Mouse (Mus musculus): ENCODE data around the gene Reep6. TPM values are rescaled to one million over a fixed set of nuclear protein-coding genes. Genes with fewer than 3 reads are reported as not detected.

Reep6 gene
- 16.0 and 45.2 TPM in 2 replicates for total RNA-seq (2021)
- long read RNA-seq, experiment 1, transcript Reep6-203 (5 exons, 2,127 nt): major isoform, 8 of 11 reads
- long read RNA-seq, experiment 1, partial matches to known transcripts: 1 of 11 reads
- long read RNA-seq, experiment 1, other reads (novel, unspliced or antisense): 0 of 11 reads
- long read RNA-seq, experiment 2, transcript Reep6-203 (5 exons, 2,127 nt): major isoform, 41 of 60 reads
- long read RNA-seq, experiment 2, partial matches to known transcripts: 12 of 60 reads
- long read RNA-seq, experiment 2, other reads (novel, unspliced or antisense): 2 of 60 reads

DNA sequence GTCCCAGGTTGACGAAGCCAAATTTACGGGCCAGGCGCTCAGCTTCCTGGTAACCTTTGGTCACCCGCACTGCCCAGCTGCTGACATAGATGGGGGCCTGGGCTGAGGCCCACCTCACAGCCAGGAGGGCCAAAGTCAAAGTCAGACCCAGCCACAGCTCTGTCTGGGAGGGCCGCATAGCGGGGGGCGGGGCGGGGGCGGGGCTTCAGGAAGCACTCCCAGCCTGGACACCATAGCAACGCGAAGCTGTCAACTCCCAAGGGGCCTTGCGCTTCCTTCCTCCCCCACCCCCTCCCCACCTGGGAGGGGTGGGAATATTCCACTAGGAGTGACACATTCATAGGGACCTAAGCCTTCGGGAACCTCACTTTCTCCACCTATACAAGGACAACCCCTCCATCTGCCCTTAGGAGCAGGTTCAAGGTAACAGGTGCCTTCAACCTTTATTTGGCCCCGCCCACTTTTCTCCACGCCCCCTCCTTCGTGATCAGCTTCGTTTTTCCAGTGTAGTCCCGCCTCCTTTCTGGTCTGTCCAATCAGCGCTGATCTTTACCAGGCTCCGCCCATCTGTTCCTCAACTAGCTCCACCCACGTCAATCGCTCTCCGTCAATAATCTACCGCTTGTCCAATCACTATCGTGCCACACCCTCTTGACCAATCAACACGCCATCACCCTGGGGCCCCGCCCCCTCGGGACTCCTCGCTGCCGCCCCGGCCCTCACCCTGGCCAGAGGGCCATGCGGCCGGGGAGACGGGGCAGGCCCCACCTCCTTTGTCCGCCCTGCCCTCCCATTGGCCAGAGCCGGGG is at the start of gene Reep6, which contains the start of gene Pcsk4:
Gene Reep6, plus strand, starts transcription at position 681 of the 809 bp plus-strand sequence.
Gene Pcsk4, minus strand, starts transcription at position 226 of the 809 bp plus-strand sequence.
- peak; percentile 99 for DNase-seq

DNA sequence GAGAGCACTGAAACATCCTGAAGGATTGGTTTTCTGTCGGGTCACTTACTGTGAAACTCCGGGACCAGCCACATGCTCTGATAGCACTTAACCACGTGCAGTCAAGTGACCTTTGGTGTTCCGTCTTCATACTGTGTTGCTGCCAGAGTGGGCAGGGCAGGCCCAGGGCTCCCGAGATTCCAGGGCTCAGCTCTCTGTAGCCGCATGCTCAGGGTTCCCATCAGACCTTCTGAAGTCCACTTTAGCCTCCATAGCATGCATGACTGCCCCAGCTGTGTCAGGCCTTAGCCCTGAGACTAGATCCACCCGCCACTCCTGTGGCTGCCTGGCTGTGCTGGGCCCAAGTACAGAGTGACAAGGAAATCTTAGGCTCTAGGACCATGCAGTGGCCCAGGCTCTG is 48.4 kb upstream of the Reep6 start:
- peak; percentile 83 for DNase-seq

DNA sequence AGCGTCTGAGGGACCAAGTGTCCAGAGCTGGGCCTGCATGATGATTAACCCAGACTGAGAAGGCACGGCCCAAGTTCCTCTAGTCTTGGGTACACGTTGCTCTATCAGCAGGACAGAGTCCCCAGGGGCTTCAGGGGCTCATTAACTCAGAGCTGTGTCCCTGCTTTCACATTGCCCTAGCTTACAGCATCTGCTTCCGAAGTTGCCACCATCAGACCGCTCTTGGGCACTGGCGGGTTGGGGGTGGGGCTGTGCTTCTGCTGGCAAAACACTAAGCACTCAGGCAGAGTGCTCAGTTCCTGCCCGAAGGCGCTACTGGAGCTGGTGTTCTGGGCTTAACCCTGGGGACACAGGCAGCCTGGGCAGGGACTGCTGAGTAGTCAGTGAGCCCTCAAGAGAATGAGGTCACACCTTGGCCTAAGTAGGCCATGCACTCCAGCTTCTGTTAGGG is 47.8 kb upstream of the Reep6 start:
- DNase-seq: peak; percentile 86

DNA sequence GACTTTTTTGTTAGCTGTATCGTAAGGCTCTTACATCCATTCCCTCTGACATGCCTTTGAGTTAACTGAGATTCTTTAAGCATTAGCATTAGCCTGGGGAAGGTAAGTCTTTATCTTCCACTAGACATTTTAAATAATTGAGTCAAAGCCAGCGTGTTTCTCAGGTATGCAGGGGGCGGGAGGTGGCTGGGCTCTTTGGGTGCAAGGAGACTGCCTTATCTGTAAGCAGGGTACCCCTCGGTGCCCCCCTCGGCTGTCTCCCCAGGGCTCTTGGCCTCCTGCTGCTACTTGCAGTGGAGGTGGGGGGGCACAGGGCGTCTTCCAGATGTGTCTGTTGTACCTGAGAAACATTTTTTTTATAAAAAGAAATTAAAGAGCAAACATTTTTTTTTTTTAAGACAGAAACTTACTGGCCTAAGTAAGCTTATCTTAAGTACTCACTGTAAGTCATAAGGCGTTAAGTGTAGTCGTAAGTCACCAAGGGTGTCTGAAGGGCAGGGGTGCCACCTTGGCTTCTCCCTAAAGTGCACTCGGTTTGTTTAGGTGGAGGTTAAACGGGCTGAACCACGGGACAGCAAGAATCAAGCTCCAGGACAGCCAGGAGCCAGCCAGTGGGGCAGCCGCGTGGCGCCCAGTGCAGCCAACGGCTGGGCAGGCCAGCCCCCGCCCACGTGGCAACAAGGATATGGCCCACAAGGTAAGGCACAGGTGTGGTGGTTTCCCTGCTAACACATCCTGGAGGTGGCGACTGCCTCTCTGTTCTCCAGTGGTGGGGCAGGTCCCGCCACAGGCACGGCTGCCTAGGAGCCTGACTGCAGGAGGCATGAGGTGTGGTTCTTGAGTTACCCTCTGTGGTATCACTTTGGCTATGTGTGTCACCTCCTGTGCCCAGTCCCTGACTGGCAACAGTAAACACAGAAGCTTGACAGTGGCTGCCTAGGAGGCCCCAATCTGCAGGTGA is 47.0 kb upstream of the Reep6 start:
- DNase-seq: peak; percentile 18

DNA sequence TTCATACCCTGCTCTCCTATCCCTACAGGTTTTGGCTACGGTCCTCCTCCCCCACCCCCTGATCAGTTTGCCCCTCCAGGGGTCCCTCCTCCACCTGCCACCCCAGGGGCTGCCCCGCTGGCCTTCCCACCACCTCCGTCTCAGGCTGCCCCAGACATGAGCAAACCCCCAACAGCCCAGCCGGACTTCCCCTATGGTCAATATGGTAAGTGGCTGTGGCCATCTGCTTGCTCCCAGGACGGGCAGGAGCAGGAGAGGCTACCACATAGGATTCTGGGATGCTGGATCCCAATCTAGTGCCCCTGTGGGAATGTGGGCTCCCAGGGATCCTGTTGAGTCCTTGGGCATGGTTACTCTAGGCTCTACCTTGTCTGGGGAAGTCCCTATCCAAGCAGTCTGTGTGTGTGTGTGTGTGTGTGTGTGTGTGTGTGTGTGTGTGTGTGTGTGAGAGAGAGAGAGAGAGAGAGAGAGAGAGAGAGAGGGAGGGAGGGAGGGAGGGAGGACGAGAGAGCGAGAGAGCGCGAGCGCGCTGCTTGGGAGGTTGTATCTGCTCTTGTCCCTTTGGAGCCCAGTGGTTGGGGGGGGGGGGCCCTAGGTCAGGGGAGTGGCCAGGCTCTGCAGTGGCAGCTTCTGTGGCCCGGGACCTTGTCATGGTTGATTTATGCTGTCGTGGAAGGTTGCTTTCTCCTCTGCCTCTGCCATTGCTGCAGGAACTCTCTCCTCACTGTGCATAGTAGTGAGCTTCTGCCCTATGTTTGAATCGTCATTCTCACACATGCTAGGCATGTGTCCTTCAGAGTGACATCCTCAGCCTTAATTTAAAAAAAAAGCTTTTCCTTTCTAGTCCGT is 44.3 kb upstream of the Reep6 start:
- peak; percentile 84 for DNase-seq

DNA sequence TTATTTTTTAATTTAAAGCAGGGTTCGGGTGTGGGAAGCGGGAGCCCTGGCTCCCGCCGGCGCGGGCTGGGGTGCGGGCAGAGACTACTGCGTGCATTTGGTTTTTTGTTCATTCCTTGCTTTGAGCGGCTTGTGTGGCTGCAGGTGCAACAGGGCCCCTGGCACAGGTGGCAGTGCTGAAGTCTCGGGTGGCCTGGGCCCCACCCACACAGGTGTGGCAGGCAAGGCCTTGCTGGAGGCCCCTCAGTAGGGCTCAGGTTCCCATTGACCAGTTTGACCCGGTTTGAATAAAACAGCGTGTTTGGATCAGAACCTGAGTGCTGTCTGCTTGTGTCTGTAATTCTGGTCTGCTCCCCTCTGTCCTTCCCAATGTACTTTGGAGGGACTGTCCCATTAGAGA is 41.7 kb upstream of the Reep6 start:
- no peak for DNase-seq

DNA sequence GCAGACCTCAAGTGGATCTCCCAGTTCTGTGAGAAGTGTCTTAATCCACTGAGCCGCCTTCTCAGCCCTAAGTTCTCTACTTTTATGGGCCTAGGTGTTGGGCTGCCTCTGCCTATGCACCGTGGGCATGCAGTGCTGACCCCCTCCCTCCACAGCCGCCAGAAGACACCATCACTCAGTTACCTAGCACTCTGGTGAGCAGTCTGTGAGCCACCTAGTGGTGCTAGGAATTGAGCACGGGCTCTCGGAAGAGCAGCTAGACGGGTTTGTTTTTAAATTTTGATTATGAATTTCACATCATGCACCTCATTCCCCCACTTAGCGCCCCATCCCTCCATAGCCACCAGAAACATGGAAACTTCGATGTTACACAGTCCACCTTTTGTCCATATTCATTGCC is 41.1 kb upstream of the Reep6 start:
- DNase-seq: no peak

DNA sequence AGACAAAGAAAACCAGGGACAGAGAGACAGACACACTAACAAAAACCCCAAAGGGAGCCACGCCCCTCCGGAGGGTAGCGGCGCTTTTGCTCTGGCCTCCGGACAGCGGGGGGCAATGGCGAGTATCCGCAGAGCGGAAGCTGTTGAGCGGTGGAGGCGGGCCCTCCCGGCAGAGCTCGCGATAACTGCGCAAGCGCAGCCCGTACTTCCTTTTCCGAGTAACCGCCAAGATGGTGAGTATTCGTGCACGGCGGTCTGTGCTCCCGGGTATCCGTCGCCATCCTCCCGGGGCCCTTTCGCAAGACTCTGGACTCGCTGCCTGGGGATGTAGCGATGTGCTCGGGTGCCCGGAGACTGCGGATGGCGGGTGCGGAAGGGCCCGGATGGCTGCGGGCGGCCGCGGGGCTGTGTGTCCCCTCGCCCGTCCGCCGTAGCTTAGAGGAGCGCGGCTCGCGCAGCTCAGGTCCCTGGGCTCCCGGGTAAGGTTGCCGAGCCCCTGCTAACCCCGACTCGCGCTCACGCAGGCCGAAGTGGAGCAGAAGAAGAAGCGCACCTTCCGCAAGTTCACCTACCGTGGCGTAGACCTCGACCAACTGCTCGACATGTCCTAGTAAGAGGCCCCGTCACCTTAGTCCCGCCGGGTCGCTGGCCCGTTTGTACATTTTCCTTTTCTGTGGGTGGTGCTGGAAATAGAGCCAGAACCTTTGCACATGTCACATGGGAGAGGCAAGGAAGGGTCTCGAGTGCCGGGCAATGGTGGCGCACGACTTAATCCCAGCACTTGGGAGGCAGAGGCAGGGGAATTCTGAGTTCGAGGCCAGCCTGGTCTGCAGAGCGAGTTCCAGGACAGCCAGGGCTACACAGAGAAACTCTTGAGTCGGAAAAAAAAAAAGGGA is 37.3 kb upstream of the Reep6 start, which contains the start of gene Rps15:
Gene Rps15, plus strand, starts transcription at position 203 of the 896 bp plus-strand sequence.
- peak; percentile 98 for DNase-seq

DNA sequence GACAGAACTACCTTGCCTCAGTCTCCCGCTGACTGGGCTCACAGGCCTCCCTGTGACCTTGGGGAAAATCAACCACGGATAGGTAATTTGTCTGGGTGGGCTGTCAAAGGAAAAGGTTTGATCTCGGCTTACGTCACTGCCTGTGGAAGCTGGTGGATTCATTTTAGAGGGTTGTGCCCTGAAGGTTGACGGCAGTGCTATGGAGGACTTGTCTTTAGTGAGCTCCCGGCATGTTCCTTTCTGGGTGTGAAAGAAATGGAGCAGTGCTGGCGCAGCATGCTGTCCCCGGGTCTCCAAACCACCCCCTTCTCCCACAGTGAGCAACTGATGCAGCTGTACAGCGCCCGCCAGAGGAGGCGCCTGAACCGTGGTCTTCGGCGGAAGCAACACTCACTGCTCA is 36.4 kb upstream of the Reep6 start:
- no peak for DNase-seq

DNA sequence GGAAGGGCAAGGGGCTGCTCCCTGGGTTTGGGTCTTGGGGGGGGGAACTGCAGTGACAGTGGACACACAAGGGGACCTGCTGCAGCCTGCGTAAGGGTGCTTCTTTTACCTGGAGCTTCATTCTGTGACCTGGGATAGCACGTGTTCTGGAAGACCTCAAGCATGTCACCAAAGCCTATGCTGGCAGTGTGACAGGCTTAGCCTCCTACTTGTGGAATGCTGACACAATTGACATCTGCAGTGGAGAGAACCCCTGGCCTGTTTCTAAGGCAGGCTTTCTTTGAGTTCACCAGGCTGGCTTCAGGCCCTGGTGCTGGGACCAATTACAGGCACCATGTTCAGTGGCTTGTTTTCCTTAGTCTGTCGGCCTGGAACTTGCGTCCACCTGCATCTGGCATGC is 35.4 kb upstream of the Reep6 start:
- DNase-seq: no peak

DNA sequence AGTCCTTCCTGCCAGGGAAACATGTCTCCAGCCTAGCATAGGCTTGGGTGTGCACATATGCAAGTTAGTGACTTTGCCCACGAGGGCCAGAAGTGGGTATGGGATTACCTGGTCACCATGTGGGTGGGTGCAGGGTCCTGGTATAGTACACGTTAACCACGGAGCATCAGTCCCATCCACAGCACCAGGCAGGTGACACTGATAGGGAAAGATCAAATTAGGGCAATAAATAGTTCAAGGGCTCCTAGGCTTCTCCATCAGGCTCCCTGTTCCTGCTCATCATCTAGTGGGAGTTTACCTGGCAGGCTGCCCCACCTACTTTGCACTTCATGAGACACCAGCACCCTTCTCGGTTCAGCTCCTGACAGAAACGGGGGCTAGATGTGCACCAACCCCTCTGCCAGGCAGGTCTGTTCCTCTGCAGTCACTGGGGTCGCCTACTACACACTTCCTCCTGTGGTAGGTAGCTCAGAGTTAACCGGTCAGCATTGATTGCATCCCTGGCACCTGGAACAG is 34.9 kb upstream of the Reep6 start:
- no peak for DNase-seq

DNA sequence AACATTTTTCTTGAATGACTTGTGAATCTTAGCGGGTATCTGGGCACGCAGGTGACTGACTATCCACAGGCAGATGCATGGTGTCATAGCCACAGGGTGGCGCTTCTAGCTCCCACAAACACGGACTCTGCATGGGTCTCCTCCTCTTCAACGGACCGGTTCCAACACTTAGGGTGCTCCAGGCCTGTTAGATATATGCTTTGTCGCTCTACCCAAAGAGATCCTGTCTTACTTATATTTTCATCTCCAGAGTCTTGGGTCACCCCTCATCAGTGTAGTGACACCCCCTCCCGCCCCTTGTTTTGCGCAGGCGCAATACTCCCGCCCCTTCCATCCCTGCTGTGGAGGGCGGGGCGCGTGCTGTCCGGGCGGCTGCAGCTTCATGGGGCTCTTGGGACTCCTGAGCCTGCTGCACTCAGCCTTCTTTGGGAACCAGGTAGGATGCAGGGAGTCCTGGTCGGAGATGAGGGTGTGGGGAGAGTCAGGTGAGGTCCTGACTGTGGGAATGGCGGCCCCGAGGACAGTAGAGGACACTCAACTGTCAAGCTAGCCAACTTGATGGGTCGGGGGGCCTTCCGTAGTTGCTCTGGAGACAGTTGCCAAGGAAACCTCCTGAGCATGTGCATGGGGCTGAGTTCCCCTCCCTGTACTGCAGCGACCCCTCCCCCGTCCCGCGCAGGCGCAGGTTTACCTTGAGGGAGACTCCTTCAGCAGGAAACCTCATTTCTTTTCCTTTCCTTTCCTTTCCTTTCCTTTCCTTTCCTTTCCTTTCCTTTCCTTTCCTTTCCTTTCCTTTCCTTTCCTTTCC is 33.9 kb upstream of the Reep6 start, which contains the start of gene Apc2:
Gene Apc2, plus strand, starts transcription at position 360 of the 808 bp plus-strand sequence.
- peak; percentile 79 for DNase-seq

DNA sequence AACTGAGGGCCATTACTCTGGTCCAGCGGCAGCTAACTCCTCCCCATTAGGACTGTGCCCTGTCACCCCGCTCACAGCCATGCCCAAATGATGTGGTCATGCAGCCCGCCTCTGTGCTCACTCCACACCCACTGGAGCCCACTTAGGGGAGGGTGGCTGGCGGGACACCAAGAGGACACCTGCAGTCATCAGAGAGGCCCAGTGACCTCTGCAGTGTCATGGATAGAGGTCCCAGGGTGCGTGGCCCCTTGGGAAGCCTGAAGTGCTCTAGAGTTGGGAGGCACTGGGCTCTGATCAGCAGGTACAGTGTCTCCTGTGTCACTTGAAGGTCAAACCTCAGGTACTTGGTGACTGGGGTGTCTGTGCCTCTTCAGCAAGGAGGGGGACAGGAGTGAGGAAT is 32.9 kb upstream of the Reep6 start:
- DNase-seq: no peak

DNA sequence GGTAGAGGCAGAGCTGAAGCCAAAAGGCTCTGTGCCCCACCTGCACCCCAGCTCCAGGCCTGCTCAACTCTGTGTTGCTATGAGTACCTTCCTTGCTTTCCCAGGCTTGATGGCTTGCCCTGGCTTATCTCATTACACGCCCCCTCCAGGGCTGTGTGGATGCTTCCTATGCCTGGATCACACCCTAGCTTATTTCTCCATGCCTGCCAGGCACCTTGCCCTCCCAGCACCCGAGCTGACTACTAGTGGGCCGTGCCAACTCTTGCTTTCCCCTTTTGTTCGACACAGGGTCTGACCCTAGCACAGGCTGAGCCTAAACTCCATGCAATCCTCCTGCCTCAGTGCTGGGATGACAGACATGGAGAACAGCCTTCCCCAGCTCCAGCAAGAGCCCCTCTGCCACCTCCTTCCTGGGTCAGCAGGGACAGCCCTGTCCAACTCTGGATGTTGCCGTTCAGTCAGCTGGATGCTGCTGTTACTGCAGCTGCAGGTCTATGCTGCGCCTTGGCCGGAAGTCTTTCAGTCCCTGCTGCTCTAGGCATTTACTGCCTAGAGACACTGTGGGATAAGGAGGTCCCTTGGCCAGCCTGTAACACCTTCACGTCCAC is 32.1 kb upstream of the Reep6 start:
- no peak for DNase-seq

DNA sequence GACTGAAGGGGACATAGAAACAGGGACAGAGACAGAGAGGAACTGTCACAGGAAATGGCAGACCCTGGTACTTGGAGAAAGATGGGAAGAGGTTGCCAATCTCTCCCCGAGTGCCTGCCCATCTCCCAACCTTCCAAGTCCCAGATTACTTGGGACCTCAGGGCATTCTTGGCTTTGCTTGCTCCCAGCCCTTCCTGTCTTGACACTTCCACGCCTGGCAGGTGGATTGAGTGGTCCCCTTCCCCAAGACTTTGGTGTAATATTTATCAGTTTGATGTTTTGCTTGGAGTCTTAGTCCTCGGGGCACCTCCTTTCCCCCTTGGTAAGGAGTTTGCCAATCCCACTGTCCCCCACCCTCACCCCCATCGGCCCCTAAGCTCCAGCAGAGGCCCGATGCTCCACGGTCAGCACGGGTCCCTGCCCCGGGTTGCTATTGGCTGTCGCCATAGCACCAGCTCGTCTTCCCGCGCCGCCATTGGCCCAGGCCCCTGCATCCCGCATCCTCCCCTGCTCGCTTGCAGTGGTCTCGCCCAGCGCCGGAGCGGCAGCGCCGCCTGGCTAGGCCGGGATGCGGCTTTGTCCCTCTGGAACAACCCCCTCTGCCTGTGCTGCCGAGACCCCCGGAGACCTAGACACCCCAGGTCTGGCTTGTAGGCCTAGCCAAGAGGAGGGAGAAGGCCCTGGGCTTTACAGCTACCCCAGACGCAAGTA is 31.0 kb upstream of the Reep6 start:
- peak; percentile 79 for DNase-seq

DNA sequence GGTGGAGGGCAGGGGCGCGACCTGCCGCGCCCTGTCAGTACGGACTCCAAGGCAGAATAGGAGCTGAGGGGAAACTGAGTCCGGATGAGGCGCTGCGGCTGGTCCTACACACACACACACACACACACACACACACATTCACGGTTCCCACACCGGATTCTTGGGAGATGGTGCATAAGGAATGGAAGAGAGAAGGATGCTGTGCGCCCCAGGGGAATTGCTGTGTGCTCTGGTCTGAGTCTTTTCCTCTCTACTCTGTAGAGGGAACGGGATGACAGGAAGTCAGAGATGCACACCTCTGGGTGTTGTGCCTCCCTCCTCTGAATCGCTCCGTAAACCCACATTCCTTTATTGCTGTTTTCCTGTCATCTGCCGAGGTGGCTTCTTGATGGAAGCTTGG is 30.5 kb upstream of the Reep6 start:
- DNase-seq: no peak

DNA sequence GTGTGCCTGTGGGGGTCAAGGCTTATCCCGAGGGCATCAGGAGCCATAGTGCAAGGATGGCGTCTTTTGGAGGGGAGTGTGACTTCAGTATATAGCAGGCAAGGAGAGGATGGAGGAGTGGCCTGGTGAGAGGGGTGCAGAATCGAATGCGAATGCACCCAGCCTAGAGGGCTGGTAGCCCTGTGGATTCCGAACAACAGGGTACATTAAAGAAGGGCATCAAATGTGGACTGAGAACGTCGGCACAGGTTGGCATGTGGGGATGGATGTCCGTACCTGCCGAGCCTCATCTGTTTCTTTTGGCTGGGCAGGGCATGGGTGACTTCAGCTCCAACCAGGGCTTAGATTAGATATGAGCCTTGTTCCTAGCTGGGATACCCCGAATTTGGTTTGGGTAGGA is 29.9 kb upstream of the Reep6 start:
- DNase-seq: no peak

DNA sequence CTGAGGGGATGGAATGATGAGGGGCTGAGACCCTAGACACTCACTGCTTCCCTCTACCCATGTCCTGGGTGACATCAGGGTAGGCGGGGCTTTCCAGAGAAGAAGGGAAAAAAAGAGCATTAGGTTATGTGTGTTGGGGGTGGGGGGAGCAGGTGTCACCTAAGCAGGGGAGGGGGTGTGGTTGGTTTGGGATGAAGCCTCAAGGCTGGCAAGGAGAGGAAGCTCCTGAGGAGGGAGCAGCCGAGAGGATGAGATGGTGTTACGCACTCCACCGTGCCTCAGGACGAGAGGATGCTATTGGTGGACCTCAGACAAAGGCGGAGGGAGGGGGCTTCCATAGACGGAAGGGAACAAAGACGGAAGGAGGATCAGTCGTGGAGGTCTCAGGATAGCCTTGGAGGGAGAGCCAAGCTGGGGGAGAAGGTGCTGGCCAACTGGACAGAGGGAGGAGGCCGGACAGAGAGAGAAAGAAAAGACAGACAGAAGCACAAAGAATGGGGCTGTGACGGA is 29.0 kb upstream of the Reep6 start:
- DNase-seq: no peak

Measured in adrenal gland, postnatal 14 days (tissue).